Mouse (Mus musculus): Measurements from ENCODE around the gene Gclc.

DNA sequence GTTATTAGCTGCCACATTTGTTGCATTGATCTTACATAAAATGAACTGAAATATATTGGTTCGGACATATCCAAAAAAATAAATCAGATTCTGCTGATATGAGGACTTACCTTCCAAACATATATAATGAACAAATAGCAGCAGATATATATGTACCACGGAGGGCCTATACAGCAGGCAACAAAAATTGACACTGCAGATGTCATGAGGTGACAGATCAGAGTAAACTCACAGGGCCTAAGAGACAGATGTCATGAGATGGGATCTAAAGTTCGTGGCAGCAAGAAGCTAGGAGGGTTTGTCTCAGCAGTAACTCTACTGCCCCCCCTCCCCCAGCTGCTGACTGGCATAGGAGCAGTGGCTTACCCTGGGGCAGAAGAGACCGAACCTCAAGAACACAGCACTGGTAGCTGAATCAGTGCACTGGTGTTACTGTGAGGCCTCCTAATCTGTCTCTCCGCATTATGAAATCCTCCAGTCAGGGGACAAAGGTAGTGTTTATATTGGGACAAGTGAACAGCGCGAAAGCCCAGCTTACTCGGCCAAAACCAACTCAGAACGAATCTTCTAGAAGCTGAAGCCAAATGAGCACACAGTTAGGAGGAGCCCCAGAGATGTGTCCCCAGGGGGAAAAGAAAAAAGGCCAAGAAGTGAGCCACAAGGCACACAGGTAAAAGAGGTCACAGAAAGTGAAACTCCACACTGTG lies 46.7 kb upstream of the Gclc start:
- TF ChIP-seq CTCF (IDR thresholded peaks at IDR 0.05; ENCODE audit: extremely low read depth, insufficient read depth, low read length) (no peak), POLR2A (IDR thresholded peaks at IDR 0.05; ENCODE audit: extremely low read depth, insufficient read depth, low read length) (no peak)

Data from cortical plate, adult 2 months (tissue).